Mouse (Mus musculus) bone marrow, adult 2 months (tissue): ENCODE results near the gene Tbc1d17.

Experiments
- CTCF ChIP-seq: fragments of 200-500 bp; IDR thresholded peaks from 2 replicates; pipeline ENCODE4 v1.5.1; 2011; ENCODE audit warnings: low read length, control low read depth; ENCODE audit not compliant: control insufficient read depth, insufficient read depth
- POLR2A ChIP-seq: fragments of 200-500 bp; IDR thresholded peaks from 2 replicates; pipeline ENCODE4 v1.6.1; 2011; ENCODE audit warnings: low read depth, mild to moderate bottlenecking, control low read depth, low read length, borderline replicate concordance; ENCODE audit not compliant: control insufficient read depth

- TF ChIP-seq CTCF (no peak), POLR2A (no peak)
Observed at GRCm38 (mm10) chr7:44888256-44889105, 39.6 kb upstream of the Tbc1d17 start.
